Mouse (Mus musculus) neural tube, embryonic 12.5 days (tissue): ENCODE data around the gene Ecsit. TPM values are rescaled to one million over a fixed set of nuclear protein-coding genes. Genes with fewer than 3 reads are reported as not detected.

Experiments
- ATAC-seq: fragments of 200-750 bp; cut with Nextera tagmentation; 2 replicates; pipeline ENCODE4 v1.8.0; 2017; ENCODE audit warnings: low read depth, mild to moderate bottlenecking, moderate TSS enrichment, moderate library complexity; ENCODE audit not compliant: low FRiP score
- H3K27ac ChIP-seq: fragments of 300-500 bp; sonication (generic); 2 replicates; pipeline ENCODE4 v1.5.1; 2016
- H3K27me3 ChIP-seq: fragments of 300-500 bp; sonication (generic); replicated peaks from 2 replicates; pipeline ENCODE4 v1.6.1; 2016; ENCODE audit warnings: mild to moderate bottlenecking
- H3K36me3 ChIP-seq: fragments of 300-500 bp; sonication (generic); 2 replicates; pipeline ENCODE4 v1.6.1; 2016; ENCODE audit warnings: mild to moderate bottlenecking
- H3K4me1 ChIP-seq: fragments of 300-500 bp; sonication (generic); 2 replicates; pipeline ENCODE4 v1.6.1; 2016
- H3K4me2 ChIP-seq: fragments of 300-500 bp; sonication (generic); replicated peaks from 2 replicates; pipeline ENCODE4 v1.6.1; 2016; ENCODE audit warnings: mild to moderate bottlenecking
- H3K4me3 ChIP-seq: fragments of 300-500 bp; sonication (generic); 2 replicates; pipeline ENCODE4 v1.5.1; 2016
- H3K9ac ChIP-seq: fragments of 300-500 bp; sonication (generic); 2 replicates; pipeline ENCODE4 v1.6.1; 2016; ENCODE audit warnings: mild to moderate bottlenecking
- H3K9me3 ChIP-seq: fragments of 300-500 bp; sonication (generic); 2 replicates; pipeline ENCODE4 v1.6.1; 2016; ENCODE audit warnings: mild to moderate bottlenecking
- WGBS: fragments of 180-500 bp; shearing (Covaris S2); methylation state at CpG from one replicate; pipeline ENCODE4 v1.1.7; 2016; 5-methylcytosine and 5-hydroxymethylcytosine counted together
- polyA plus RNA-seq: library from polyadenylated mRNA; unstranded; fragments of >200 nt; fragmentation: Nextera tagmentation; extraction: Ambion mirVana; gene quantifications from 2 replicates; pipeline ENCODE4 v1.2.1, GENCODE M21; 2016

Ecsit gene
- polyA plus RNA-seq, 1 experiment from 2014 or later: 46.7 TPM

GRCm38 (mm10) chr9:22058011-22058424, 27.2 kb downstream of the Ecsit start:
- no peak overlapping the region for H3K4me3 ChIP-seq
- peaks cover 49% of the 10 kb centered on the region for H3K36me3 ChIP-seq
- H3K27ac ChIP-seq: no peak overlapping the region
- 92% methylated on average over 9 of the region's 9 CpGs for WGBS
- H3K9me3 ChIP-seq: no peaks in the 10 kb centered on the region
- no peak overlapping the region for H3K9ac ChIP-seq
- H3K4me2 ChIP-seq: no peak overlapping the region
- peaks cover 7% of the 10 kb centered on the region; the same call in 1 of the 2 replicates for H3K4me1 ChIP-seq
- no peak for ATAC-seq
- peaks cover 4% of the 10 kb centered on the region; the same call in 1 of the 2 replicates for H3K27me3 ChIP-seq

- Histone ChIP-seq H3K36me3 (peaks cover 40% of the 10 kb centered on the region), H3K4me2 (no peak overlapping the region), H3K27me3 (peaks cover 6% of the 10 kb centered on the region; the same call in 1 of the 2 replicates), H3K9me3 (no peaks in the 10 kb centered on the region), H3K4me3 (no peak overlapping the region), H3K4me1 (peaks cover 7% of the 10 kb centered on the region; the same call in 1 of the 2 replicates), H3K27ac (no peak overlapping the region), H3K9ac (no peak overlapping the region)
- 92% methylated on average over 9 of the region's 9 CpGs for WGBS
- no peak for ATAC-seq
Observed at GRCm38 (mm10) chr9:22057031-22057517, 28.2 kb downstream of the Ecsit start.

- Histone ChIP-seq H3K36me3 (peaks cover 35% of the 10 kb centered on the region), H3K4me3 (no peak overlapping the region), H3K9me3 (no peaks in the 10 kb centered on the region), H3K9ac (no peak overlapping the region), H3K4me1 (peaks cover 11% of the 10 kb centered on the region), H3K27ac (no peak overlapping the region), H3K27me3 (peaks cover 12% of the 10 kb centered on the region; the same call in 1 of the 2 replicates), H3K4me2 (no peak overlapping the region)
- WGBS: 80% methylated on average over 9 of the region's 9 CpGs
- ATAC-seq: no peak
Observed at GRCm38 (mm10) chr9:22056303-22056910, 28.8 kb downstream of the Ecsit start.

GRCm38 (mm10) chr9:22055713-22056112, 29.5 kb downstream of the Ecsit start:
- ATAC-seq: no peak
- no peaks in the 10 kb centered on the region for H3K9me3 ChIP-seq

GRCm38 (mm10) chr9:22054411-22055076, 30.7 kb downstream of the Ecsit start:
- no peak overlapping the region for H3K9ac ChIP-seq
- 1% methylated on average over 32 of the region's 32 CpGs for WGBS
- no peak overlapping the region for H3K4me3 ChIP-seq
- H3K36me3 ChIP-seq: peaks cover 25% of the 10 kb centered on the region
- no peaks in the 10 kb centered on the region for H3K9me3 ChIP-seq
- H3K4me1 ChIP-seq: peaks cover 25% of the 10 kb centered on the region
- peak overlapping the region; percentile 48 for H3K4me2 ChIP-seq
- ATAC-seq: peak; percentile 26
- no peak overlapping the region for H3K27ac ChIP-seq
- peaks cover 12% of the 10 kb centered on the region; the same call in 1 of the 2 replicates for H3K27me3 ChIP-seq

More at GRCm38 (mm10) chr9:22055713-22056112, 29.5 kb downstream of the Ecsit start:
- Histone ChIP-seq H3K27me3 (peaks cover 12% of the 10 kb centered on the region; the same call in 1 of the 2 replicates), H3K27ac (no peak overlapping the region), H3K4me3 (no peak overlapping the region), H3K9ac (no peak overlapping the region), H3K4me2 (no peak overlapping the region), H3K4me1 (peaks cover 16% of the 10 kb centered on the region), H3K36me3 (peaks cover 29% of the 10 kb centered on the region)
- 43% methylated on average over 29 of the region's 29 CpGs for WGBS

GRCm38 (mm10) chr9:22053657-22054056, 31.6 kb downstream of the Ecsit start:
- no peaks in the 10 kb centered on the region for H3K9me3 ChIP-seq
- H3K36me3 ChIP-seq: peaks cover 18% of the 10 kb centered on the region
- peaks cover 12% of the 10 kb centered on the region; the same call in 1 of the 2 replicates for H3K27me3 ChIP-seq
- no peak overlapping the region for H3K27ac ChIP-seq
- H3K4me3 ChIP-seq: no peak overlapping the region
- H3K4me2 ChIP-seq: no peak overlapping the region
- peaks cover 34% of the 10 kb centered on the region for H3K4me1 ChIP-seq
- 39% methylated on average over 6 of the region's 7 CpGs for WGBS
- H3K9ac ChIP-seq: no peak overlapping the region
- no peak for ATAC-seq

GRCm38 (mm10) chr9:22051958-22052254, 33.3 kb downstream of the Ecsit start, which contains the start of gene Elavl3:
Elavl3 (minus strand) TSS chr9:22052023.
- H3K4me1 ChIP-seq: peaks cover 49% of the 10 kb centered on the region
- peak within 1 kb of the TSS; percentile 88 for H3K27ac ChIP-seq
- peak; percentile 67 for ATAC-seq
- peak within 1 kb of the TSS; percentile 95 for H3K9ac ChIP-seq
- peaks cover under 1% of the 10 kb centered on the region; the same call in 1 of the 2 replicates for H3K36me3 ChIP-seq
- under 1% methylated on average over 26 of the region's 28 CpGs for WGBS
- no peaks in the 10 kb centered on the region for H3K9me3 ChIP-seq
- H3K4me3 ChIP-seq: peak within 1 kb of the TSS; percentile 92
- H3K27me3 ChIP-seq: peaks cover 12% of the 10 kb centered on the region; the same call in 1 of the 2 replicates
- H3K4me2 ChIP-seq: peak within 1 kb of the TSS; percentile 62

- 1% methylated on average over 67 of the region's 67 CpGs for WGBS
- peaks cover 49% of the 10 kb centered on the region for H3K4me1 ChIP-seq
Observed at GRCm38 (mm10) chr9:22051161-22051957, 33.9 kb downstream of the Ecsit start.

GRCm38 (mm10) chr9:22050351-22050889, 34.8 kb downstream of the Ecsit start:
- 1% methylated on average over 43 of the region's 43 CpGs for WGBS
- peak overlapping the region; percentile 95 for H3K9ac ChIP-seq
- H3K9me3 ChIP-seq: no peaks in the 10 kb centered on the region
- peaks cover 5% of the 10 kb centered on the region; the same call in 1 of the 2 replicates for H3K36me3 ChIP-seq
- H3K4me3 ChIP-seq: peak overlapping the region; percentile 92
- peaks cover 12% of the 10 kb centered on the region; the same call in 1 of the 2 replicates for H3K27me3 ChIP-seq
- peak; percentile 63 for ATAC-seq
- peak overlapping the region; percentile 62 for H3K4me2 ChIP-seq
- H3K27ac ChIP-seq: peak overlapping the region; percentile 88
- H3K4me1 ChIP-seq: peaks cover 49% of the 10 kb centered on the region

More at GRCm38 (mm10) chr9:22051161-22051957, 33.9 kb downstream of the Ecsit start:
- Histone ChIP-seq H3K36me3 (no peaks in the 10 kb centered on the region), H3K27ac (peak overlapping the region; percentile 88), H3K4me3 (peak overlapping the region; percentile 92), H3K4me2 (peak overlapping the region; percentile 62), H3K27me3 (peaks cover 12% of the 10 kb centered on the region; the same call in 1 of the 2 replicates), H3K9ac (peak overlapping the region; percentile 95), H3K9me3 (no peaks in the 10 kb centered on the region)
- ATAC-seq: peak; percentile 45

- Histone ChIP-seq H3K9me3 (no peaks in the 10 kb centered on the region), H3K4me2 (peak overlapping the region; percentile 62), H3K27me3 (peaks cover 12% of the 10 kb centered on the region; the same call in 1 of the 2 replicates), H3K9ac (peak overlapping the region; percentile 95), H3K27ac (peak overlapping the region; percentile 88), H3K4me3 (peak overlapping the region; percentile 92), H3K36me3 (peaks cover 7% of the 10 kb centered on the region; the same call in 1 of the 2 replicates), H3K4me1 (peaks cover 47% of the 10 kb centered on the region)
- 27% methylated on average over 4 of the region's 4 CpGs for WGBS
- no peak for ATAC-seq
Observed at GRCm38 (mm10) chr9:22049721-22050270, 35.4 kb downstream of the Ecsit start.

- Histone ChIP-seq H3K27ac (no peak overlapping the region), H3K27me3 (peaks cover 12% of the 10 kb centered on the region; the same call in 1 of the 2 replicates), H3K4me1 (peaks cover 42% of the 10 kb centered on the region), H3K4me3 (peak overlapping the region; percentile 92), H3K9me3 (no peaks in the 10 kb centered on the region), H3K36me3 (peaks cover 7% of the 10 kb centered on the region; the same call in 1 of the 2 replicates), H3K4me2 (peak overlapping the region; percentile 62), H3K9ac (peak overlapping the region; percentile 95)
- 77% methylated on average over 11 of the region's 11 CpGs for WGBS
- ATAC-seq: no peak
Observed at GRCm38 (mm10) chr9:22049315-22049714, 35.9 kb downstream of the Ecsit start.
